Mouse (Mus musculus): ENCODE data around the gene Gm28870. TPM values are rescaled to one million over a fixed set of nuclear protein-coding genes. Genes with fewer than 3 reads are reported as not detected.

The Gm28870 gene
- polyA plus RNA-seq (2014; fragmentation: Illumina TruSeq; extraction: RNeasy Lipid Tissue Mini Kit (QIAGEN cat#74804); ENCODE audit: low read depth, low replicate concordance) = not detected

DNA sequence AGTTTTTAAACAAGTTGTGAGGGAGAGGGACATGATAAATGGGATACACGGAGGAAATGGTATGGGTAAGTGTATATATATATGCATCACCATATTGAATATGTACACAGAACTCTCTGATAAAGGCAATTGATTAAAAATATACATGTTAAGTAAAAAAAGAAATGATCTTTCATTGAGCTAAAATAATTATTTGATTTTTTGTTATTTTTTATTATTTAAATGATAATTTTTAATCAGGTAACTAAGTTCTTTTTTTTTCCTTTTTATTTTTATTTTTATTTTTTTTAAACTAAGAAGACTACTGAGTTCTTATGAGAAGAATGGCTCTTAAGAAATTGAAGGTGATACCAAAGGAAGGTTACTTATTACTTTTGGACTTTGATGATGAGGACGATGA lies at the start of gene Gm28870:
Gm28870 (plus strand) TSS at position 301 of the 400 bp plus-strand sequence.

